Mouse (Mus musculus): ENCODE measurements around the gene Sync.

Sync gene

GRCm38 (mm10) chr4:129303401-129303800 is 16.0 kb downstream of the Sync start:
- in situ Hi-C loops (cut with MboI; ENCODE audit: unreplicated experiment in 2 of 2): no loop called here

DNA sequence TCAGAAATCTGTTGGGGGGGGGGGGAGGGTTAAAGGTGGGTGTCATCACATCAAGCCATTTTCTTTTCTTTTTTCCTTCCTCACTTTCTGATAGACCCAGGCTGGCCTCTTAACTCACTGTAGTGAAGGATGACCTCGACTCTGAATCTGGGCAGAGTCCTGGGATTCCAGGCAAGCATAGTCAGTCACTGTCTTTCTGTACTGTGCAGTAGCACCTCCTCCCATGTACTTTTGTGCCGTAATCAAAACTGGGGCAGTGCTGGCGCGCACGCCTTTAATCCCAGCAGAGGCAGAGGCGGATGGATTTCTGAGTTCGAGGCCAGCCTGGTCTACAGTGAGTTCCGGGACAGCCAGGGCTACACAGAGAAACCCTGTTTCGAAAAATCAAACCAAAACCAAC is 16.4 kb downstream of the Sync start:
- in situ Hi-C loops (cut with MboI; ENCODE audit: unreplicated experiment in 2 of 2): no loop called here

GRCm38 (mm10) chr4:129304306-129304705 is 16.9 kb downstream of the Sync start:
- in situ Hi-C loops (cut with MboI; ENCODE audit: unreplicated experiment in 2 of 2): no loop called here

GRCm38 (mm10) chr4:129307936-129308335 is 20.5 kb downstream of the Sync start:
- in situ Hi-C loops (cut with MboI; ENCODE audit: unreplicated experiment in 2 of 2): no loop called here

DNA sequence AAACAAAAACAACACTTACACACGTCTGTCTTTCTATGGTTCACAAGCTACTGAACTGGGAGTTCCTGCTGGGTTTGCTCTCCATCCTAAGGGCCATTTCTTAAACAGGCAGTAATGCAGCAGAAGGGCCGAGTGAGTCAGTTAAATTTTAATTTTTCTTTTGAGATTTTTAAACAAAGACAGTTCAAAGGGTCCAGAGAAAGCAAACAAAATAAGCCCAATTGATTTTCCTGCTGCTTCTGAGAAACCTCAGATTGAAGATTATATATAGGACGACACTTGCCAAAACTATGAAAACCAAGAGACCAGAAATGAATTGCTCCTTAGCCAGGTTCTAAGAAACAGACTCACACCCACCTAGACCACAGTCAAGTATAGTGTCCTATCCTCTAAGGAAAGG is 26.5 kb downstream of the Sync start:
- in situ Hi-C loops (cut with MboI; ENCODE audit: unreplicated experiment in 2 of 2): no loop called here

- in situ Hi-C loops (cut with MboI; ENCODE audit: unreplicated experiment in 2 of 2): no loop called here
Measured at GRCm38 (mm10) chr4:129320876-129321275, 33.5 kb downstream of the Sync start.

DNA sequence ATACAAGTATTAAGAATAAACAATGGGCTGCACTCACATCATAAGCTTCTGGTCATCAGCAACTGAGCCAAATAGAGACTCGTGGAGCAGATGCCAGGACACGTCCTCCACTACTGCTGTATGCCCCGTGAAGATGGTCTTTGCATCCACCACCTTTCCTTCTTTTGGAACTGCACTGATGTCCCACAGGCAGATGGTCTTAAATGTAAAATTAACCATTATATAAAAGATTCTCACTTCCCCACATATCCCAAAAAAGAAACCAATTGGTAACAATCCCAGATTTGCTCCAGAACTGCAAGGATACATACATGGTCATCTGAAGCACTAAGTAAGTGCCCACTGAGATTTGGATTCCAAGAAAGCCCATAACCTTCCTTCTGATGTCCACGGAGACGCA is 34.6 kb downstream of the Sync start:
- in situ Hi-C loops (cut with MboI; ENCODE audit: unreplicated experiment in 2 of 2): no loop called here

- in situ Hi-C loops (cut with MboI; ENCODE audit: unreplicated experiment in 2 of 2): no loop called here
Measured at GRCm38 (mm10) chr4:129323491-129323890, 36.1 kb downstream of the Sync start.

DNA sequence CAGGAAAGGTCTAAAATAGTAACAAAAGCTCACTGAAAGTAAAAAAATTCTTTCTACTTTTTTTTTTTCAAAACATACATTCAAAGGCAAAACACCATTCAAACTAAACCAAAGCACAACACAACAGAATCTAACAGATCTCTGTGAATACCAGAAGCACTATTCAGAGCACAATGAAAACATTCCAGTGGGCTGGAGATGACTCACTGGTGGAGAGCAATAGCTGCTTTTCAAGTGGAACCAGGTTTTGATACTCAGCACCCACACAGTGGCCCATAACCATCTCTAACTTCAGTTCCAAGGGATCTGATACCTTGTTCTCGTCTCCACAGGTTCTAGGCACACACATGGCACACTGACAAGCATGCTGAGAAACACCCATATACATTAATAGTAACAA is 37.3 kb downstream of the Sync start:
- in situ Hi-C loops (cut with MboI; ENCODE audit: unreplicated experiment in 2 of 2): no loop called here

DNA sequence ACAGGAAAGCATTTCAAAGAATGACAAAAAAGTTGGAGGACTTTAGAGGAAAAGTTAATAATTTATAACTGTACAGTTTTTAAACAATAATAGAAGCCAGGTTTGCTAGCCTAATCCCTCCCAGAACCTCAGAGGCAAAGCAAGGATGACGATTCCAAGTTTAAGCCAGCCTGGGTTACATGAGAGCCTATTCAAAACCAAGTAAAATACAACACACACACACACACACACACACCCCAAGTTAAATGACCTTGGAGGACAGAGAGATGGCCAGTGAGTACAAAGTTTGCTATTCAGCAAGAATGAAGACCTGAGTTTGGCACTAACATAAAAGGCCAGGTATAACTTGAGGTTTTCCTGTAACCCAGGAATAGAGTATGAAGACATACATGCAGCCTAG is 38.8 kb downstream of the Sync start:
- in situ Hi-C loops (cut with MboI; ENCODE audit: unreplicated experiment in 2 of 2): no loop called here

- in situ Hi-C loops (cut with MboI; ENCODE audit: unreplicated experiment in 2 of 2): no loop called here
Measured at GRCm38 (mm10) chr4:129332846-129333245, 45.4 kb downstream of the Sync start.

GRCm38 (mm10) chr4:129334677-129335215 is 47.3 kb downstream of the Sync start:
- in situ Hi-C loops (cut with MboI; ENCODE audit: unreplicated experiment in 2 of 2): no loop called here

- in situ Hi-C loops (cut with MboI; ENCODE audit: unreplicated experiment in 2 of 2): no loop called here
Measured at GRCm38 (mm10) chr4:129335216-129336074, 48.0 kb downstream of the Sync start, which contains the start of the genes Rbbp4 and Zbtb8os. Gene Rbbp4 (minus strand): TSS chr4:129335370. Gene Zbtb8os (plus strand): TSS chr4:129335695.

DNA sequence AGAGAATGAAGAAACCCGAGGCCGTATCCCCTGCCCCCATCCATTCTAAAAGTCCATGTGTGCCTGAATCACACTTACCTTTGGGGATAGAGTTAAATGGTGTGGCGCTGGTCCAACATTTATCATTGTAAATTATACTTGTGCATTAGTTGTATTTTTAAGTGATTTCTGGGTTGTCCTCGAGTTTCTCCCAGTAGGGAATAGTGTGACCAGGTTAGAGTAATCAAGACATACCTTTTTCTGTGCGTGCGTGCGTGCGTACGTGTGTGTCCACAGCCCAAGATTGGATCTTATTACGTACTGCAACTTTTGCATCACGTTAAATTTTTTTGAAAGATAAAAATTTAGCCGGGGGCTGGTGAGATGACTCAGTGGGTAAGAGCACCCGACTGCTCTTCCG is 48.9 kb downstream of the Sync start:
- in situ Hi-C loops (cut with MboI; ENCODE audit: unreplicated experiment in 2 of 2): no loop called here

DNA sequence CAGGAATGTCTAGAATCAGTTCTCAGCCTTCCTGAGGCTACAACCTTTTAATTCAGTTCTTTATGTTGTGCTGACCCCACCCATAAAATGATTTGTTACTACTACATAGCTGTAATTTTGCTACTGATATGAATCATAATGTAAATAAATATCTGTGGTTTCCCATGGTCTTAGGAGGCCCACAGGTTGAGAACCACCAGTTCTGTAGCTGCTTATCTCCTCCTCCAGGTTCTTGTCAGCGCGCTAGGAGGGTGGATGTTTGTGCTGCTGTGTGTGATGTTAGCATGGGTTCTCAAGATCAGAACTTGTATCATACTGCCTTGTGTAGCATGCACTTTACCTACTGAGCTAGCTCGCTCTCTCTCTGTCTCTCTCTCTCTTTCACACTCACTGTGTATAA is 52.3 kb downstream of the Sync start:
- in situ Hi-C loops (cut with MboI; ENCODE audit: unreplicated experiment in 2 of 2): loop anchor here in 1 of 2 experiments (5.0 to 10.0 kb wide), 2 partner anchors 118 to 275 kb away; partner anchors contain the start of genes Dcdc2b and Iqcc

- in situ Hi-C loops (cut with MboI; ENCODE audit: unreplicated experiment in 2 of 2): loop anchor here in 1 of 2 experiments (5.0 to 10.0 kb wide), 2 partner anchors 115 to 273 kb away; partner anchors contain the start of genes Dcdc2b and Iqcc
Measured at GRCm38 (mm10) chr4:129341888-129342287, 54.5 kb downstream of the Sync start.

DNA sequence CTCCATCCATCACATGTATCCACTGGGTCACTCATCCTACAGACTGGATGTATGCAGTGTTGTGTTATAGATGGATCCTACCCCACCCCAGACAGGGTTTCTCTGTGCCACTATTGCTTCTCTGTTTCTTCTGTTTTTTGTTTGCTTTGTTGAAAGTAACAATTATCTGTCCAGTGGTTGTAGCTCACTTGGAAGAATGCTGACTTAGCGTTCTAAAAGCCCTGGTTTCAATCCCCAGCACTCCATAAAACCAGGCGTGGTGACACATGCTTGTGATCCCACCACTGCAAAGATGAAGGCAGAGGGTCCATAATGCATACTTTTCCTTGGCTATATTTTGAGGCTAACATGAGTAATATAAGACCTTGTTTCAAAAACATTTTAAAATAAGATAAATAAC is 55.3 kb downstream of the Sync start:
- in situ Hi-C loops (cut with MboI; ENCODE audit: unreplicated experiment in 2 of 2): loop anchor here in 1 of 2 experiments (5.0 to 10.0 kb wide), 2 partner anchors 115 to 272 kb away; partner anchors contain the start of genes Dcdc2b and Iqcc

GRCm38 (mm10) chr4:129346481-129347154 is 59.2 kb downstream of the Sync start:
- in situ Hi-C loops (cut with MboI; ENCODE audit: unreplicated experiment in 2 of 2): loop anchor here in 1 of 2 experiments (10.0 kb wide), 1 partner anchor 268 kb away; the partner anchor contains the start of genes Dcdc2b and Iqcc

DNA sequence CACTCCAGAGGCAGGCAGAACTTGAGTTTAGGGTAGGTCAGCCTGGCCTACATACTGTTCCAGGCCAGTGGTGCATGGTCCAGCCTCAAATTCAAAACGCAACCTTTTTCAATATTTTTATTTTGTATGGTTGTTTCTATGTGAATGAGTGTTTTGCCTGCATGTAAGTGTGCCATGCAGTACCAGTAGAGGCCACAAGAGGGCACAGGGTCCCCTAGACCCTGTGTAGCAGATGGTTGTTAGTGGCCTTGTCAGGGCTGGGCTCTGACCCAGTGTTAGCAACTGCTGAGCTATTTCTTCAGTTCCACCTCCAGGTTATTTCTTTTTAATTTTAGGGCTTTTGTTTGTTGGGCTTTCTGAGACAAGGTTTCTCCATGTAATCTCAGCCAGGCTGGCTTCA is 63.2 kb downstream of the Sync start:
- in situ Hi-C loops (cut with MboI; ENCODE audit: unreplicated experiment in 2 of 2): loop anchor here in 1 of 2 experiments (5.0 kb wide), 2 partner anchors 107 to 257 kb away; no protein-coding TSS in a partner anchor

- in situ Hi-C loops (cut with MboI; ENCODE audit: unreplicated experiment in 2 of 2): loop anchor here in 1 of 2 experiments (5.0 kb wide), 2 partner anchors 106 to 256 kb away; no protein-coding TSS in a partner anchor
Measured at GRCm38 (mm10) chr4:129351111-129351510, 63.7 kb downstream of the Sync start.

GRCm38 (mm10) chr4:129353176-129353575 is 65.8 kb downstream of the Sync start:
- in situ Hi-C loops (cut with MboI; ENCODE audit: unreplicated experiment in 2 of 2): loop anchor here in 1 of 2 experiments (5.0 kb wide), 2 partner anchors 104 to 254 kb away; no protein-coding TSS in a partner anchor

All from v-Abl transformed pro-B cells (cell line).